Mouse (Mus musculus): ENCODE measurements at regions not wholly inside any gene's neighbourhood (a gene's known extent, or its start where the extent isn't known, plus 50 kb on each side); places are given as distances from the start of the nearest gene placed in this dataset.

DNA sequence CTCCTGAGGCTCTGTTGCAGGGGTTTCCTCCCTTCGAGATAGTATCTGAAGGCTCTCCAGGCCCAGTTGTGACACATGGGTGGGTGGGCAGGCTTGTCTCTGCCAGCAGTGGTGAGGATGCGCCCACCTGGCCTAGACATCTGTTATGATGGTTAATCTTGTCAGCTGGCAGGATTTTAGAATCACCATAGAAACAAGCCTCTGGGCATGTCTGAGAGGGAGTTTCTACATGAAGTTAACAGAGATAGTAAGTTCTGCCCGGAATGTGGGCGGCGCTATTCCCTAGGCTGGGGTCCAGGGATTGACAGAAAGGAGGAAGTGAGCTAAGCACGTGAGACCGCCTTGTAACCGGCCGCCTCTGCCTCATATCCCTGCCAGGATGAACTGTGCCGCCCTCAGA, 177.2 kb upstream of the Igsf21 start:
- Histone ChIP-seq H3K27me3 (no peaks in the 10 kb centered on the region), H3K9me3 (no peaks in the 10 kb centered on the region), H3K4me1 (0 out of 2 replicates have a peak, but pooled peaks cover 3% of the 10 kb centered on the region), H3K4me2 (no peak overlapping the region), H3K4me3 (no peak overlapping the region), H3K9ac (no peak overlapping the region), H3K27ac (no peak overlapping the region), H3K36me3 (no peaks in the 10 kb centered on the region)
- WGBS: 87% methylated on average over 10 of the region's 10 CpGs
- ATAC-seq (ENCODE audit: insufficient number of reproducible peaks, low FRiP score, low TSS enrichment, low read depth): no peak

DNA sequence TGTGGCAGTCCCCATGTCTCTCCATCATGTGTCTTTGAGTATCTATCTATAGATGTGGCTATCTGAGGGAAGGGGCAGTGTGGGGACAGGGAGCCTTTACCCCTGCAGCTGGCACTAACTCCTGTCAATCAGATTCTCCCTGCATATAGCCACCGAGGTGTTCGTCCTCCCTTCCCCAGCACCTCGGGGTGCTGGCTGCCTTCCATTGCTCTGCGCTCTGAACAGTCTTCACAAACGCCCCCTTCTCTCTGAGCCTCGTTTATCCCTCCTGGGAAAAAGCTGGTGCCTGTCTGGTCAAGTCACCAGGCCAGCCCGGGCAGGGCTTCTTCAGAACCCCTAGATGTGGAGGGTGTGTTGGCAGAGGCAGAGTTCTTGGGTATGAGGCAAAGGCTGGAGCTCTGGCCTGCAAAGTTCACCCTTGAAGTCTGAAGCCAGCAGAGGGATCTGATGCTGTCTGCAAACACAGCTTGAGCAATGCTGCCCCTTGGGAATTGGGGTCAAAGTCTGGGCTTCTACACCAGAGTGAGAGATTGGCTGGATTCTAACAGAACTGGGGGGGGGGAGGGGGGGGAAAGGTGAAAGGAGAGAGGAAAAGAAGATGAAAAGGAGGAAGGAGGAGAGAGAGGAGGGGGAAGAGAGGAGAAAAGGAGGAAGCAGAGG, 175.5 kb upstream of the Igsf21 start:
- Histone ChIP-seq H3K9ac (no peak overlapping the region), H3K27me3 (no peaks in the 10 kb centered on the region), H3K27ac (no peak overlapping the region), H3K4me3 (no peak overlapping the region), H3K36me3 (no peaks in the 10 kb centered on the region), H3K9me3 (no peaks in the 10 kb centered on the region), H3K4me1 (0 out of 2 replicates have a peak, but pooled peaks cover 3% of the 10 kb centered on the region), H3K4me2 (no peak overlapping the region)
- ATAC-seq (ENCODE audit: insufficient number of reproducible peaks, low FRiP score, low TSS enrichment, low read depth): no peak
- 63% methylated on average over 7 of the region's 7 CpGs for WGBS

DNA sequence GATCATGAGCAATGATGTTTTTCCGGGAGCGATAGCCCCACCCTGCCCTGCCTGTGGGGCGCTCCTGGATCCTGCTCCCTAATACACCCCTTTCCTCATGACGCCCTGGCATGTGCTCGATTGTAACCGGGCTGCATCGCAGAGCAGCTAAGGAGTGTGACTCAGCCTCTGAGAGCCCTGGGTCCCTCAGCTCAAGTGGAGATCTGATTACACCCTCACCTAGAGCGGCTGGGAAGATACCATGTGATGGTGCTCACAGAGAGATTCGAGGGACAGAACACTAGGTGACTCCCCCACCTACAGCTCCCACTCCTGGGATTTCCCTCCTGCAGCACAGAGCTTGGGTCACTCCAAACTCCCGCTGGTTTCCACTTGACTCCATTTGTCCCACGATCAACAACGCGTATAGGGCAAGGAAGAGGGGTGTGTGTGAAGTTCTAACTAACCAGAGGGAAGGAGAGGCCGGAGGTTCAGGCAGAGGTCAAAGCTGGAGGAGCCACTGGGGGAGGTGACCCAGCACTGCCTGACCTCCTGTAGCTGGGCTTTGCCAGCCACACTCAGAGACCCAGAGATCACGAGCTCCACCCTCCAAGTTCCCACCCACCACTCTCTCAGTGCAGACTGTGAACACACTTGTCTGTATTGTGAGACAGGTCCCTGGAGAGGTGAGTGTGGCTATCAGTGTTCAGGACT, 173.3 kb upstream of the Igsf21 start:
- Histone ChIP-seq H3K36me3 (no peaks in the 10 kb centered on the region), H3K4me3 (no peak overlapping the region), H3K9me3 (no peaks in the 10 kb centered on the region), H3K27ac (no peak overlapping the region), H3K9ac (no peak overlapping the region), H3K4me2 (no peak overlapping the region), H3K4me1 (0 out of 2 replicates have a peak, but pooled peaks cover 3% of the 10 kb centered on the region), H3K27me3 (no peaks in the 10 kb centered on the region)
- WGBS: 47% methylated on average over 15 of the region's 15 CpGs
- no peak for ATAC-seq (ENCODE audit: insufficient number of reproducible peaks, low FRiP score, low TSS enrichment, low read depth)

DNA sequence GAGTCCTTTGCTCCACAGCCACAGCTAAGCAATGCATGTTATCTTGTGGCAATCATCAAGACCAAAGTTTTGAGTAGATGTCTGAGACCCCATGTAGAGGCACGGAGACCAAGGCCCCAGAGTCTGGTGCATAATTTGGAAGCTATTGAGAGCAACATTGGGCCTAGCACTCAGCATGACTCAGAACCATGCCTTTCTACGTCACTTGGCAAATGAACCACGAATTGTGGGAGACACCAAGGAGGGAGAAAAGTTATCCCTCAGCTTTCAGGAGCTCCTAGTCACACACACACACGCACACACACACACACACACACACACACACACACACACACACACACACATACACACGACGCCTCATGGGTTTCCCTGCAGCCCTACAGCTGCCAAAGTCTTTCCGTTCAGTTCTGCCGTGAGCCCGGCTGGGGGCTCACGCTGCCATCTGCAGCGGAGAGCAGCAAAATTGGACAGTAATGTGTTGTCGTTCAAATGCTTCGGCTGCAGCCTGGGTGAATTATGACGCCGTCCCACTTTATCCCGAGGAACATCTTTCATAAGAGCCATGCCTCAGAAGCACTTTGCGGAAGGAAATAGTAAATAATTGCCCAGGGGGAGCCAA, 165.8 kb upstream of the Igsf21 start:
- 70% methylated on average over 17 of the region's 17 CpGs for WGBS
- H3K4me2 ChIP-seq: no peak overlapping the region
- no peak overlapping the region for H3K9ac ChIP-seq
- H3K27me3 ChIP-seq: no peaks in the 10 kb centered on the region
- no peak overlapping the region for H3K27ac ChIP-seq
- no peaks in the 10 kb centered on the region for H3K36me3 ChIP-seq
- H3K4me3 ChIP-seq: no peak overlapping the region
- ATAC-seq (ENCODE audit: insufficient number of reproducible peaks, low FRiP score, low TSS enrichment, low read depth): no peak
- H3K9me3 ChIP-seq: no peaks in the 10 kb centered on the region
- no peaks in the 10 kb centered on the region for H3K4me1 ChIP-seq

DNA sequence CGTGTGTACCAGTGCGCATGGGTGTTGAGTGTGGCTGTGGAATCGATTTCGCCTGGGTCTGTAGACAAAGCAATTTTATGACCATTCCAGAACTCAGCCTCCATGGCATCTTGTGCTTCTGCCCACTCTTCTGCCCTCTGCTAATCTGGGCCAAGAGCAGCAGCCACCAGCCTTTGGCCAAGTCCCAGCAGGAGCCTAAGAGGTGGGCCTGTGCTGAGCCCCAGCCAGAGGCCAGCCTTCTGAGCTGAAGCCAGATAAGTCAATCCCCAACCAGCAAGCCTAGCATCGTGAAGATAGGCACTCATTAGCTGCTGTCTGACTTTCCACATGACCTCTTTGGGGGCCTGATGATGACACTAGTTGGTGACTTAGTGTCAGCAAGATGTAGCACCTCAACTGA, 161.9 kb upstream of the Igsf21 start:
- Histone ChIP-seq H3K36me3 (no peaks in the 10 kb centered on the region), H3K27ac (no peak overlapping the region), H3K4me3 (no peak overlapping the region), H3K9ac (no peak overlapping the region), H3K4me1 (no peaks in the 10 kb centered on the region), H3K4me2 (no peak overlapping the region), H3K9me3 (no peaks in the 10 kb centered on the region), H3K27me3 (no peaks in the 10 kb centered on the region)
- ATAC-seq (ENCODE audit: insufficient number of reproducible peaks, low FRiP score, low TSS enrichment, low read depth): no peak
- WGBS: 91% methylated on average over 5 of the region's 5 CpGs

DNA sequence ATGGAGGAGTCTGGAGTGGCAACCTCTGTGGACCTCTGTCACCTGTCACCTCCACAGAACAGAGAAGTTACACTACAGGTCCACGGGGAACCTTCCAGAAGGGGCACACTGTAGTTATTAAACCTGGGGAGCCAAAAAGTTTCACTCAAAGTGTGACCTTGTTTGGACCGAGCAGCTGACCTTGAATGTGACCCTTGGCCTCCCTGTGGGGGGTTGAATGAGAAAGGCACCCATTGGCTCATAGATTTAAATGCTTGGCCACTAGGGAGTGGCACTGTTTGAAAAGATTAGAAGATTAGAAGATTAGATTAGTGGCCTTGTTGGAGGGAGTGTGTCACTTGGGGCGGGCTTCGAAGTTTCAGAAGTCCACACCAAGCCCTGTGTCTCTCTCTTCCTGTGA, 160.3 kb upstream of the Igsf21 start:
- H3K9me3 ChIP-seq: no peaks in the 10 kb centered on the region
- no peak overlapping the region for H3K27ac ChIP-seq
- no peaks in the 10 kb centered on the region for H3K36me3 ChIP-seq
- no peak overlapping the region for H3K4me2 ChIP-seq
- no peak overlapping the region for H3K9ac ChIP-seq
- no peak overlapping the region for H3K4me3 ChIP-seq
- H3K27me3 ChIP-seq: no peaks in the 10 kb centered on the region
- no peak for ATAC-seq (ENCODE audit: insufficient number of reproducible peaks, low FRiP score, low TSS enrichment, low read depth)
- WGBS: 64% methylated on average over 4 of the region's 4 CpGs
- H3K4me1 ChIP-seq: no peaks in the 10 kb centered on the region

DNA sequence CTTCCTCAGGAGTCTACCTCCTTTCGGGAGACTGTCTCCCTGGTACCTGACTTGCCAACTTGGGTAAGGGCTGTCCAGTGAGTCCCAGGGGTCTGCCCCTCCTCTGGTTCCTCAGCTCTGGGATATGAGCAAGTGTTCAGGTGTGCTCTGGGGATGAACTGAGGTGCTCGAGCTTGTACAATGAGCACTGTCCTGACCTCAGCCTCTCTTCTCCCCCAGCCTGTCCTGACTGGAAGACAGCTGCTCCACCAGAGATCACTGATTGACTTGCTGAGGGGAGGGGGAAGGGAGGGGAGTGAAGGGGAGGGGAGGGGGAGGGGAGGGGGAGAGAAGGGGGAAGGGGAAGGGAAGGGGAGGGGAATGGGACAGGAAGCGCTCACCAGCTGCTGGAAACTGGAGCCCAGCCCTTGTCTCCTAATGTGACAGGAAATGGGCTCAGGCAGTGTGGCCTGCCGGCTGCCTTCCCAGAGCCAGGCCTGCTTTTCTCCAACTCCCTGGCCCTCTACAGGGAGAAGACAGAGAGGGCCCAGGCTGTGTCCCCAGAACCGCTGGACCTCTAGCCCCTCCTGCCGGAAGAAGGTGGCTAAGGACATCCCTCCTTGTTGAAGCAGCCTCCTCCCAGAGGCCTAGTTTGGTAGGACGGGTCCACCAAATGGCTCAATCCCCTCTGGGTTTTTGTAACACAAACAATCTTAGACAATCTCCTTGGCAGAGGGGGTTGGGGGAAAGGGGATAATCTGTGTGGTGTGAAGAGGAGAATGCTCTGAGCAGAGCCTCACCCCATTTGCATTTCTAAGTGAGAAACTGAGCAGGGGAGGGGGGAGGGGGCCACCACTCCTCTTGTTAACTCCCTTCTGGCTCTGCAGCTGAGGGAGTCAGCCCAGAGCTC, 159.7 kb upstream of the Igsf21 start:
- 0 out of 2 replicates have a peak, but pooled peaks have one; percentile 30 for ATAC-seq (ENCODE audit: insufficient number of reproducible peaks, low FRiP score, low TSS enrichment, low read depth)
- Histone ChIP-seq H3K27ac (no peak overlapping the region), H3K9me3 (no peaks in the 10 kb centered on the region), H3K36me3 (no peaks in the 10 kb centered on the region), H3K27me3 (no peaks in the 10 kb centered on the region), H3K4me1 (no peaks in the 10 kb centered on the region), H3K4me3 (no peak overlapping the region), H3K4me2 (no peak overlapping the region), H3K9ac (no peak overlapping the region)
- 25% methylated on average over 7 of the region's 7 CpGs for WGBS

DNA sequence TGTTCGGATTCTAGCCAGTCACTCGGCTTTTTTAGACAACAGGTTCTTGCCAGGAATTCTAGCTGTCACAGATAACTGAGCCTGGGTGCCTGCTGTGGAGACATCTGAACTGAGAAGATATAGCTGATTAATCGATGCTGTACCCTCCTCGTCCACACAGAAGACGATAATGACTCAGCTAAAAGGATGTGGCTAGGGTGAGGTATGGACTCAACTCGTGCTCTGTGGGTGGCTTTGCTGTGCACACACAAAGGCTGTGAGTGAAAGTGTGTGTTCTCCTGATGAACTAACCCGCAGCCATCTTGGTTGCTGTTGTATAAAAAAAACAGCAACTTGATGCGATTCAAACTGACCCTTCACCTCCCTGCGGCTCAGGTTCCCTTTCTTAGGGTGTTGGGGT, 158.8 kb upstream of the Igsf21 start:
- Histone ChIP-seq H3K4me3 (no peak overlapping the region), H3K27me3 (no peaks in the 10 kb centered on the region), H3K9ac (no peak overlapping the region), H3K4me1 (no peaks in the 10 kb centered on the region), H3K9me3 (no peaks in the 10 kb centered on the region), H3K27ac (no peak overlapping the region), H3K36me3 (no peaks in the 10 kb centered on the region), H3K4me2 (no peak overlapping the region)
- ATAC-seq (ENCODE audit: insufficient number of reproducible peaks, low FRiP score, low TSS enrichment, low read depth): no peak
- 74% methylated on average over 9 of the region's 9 CpGs for WGBS

DNA sequence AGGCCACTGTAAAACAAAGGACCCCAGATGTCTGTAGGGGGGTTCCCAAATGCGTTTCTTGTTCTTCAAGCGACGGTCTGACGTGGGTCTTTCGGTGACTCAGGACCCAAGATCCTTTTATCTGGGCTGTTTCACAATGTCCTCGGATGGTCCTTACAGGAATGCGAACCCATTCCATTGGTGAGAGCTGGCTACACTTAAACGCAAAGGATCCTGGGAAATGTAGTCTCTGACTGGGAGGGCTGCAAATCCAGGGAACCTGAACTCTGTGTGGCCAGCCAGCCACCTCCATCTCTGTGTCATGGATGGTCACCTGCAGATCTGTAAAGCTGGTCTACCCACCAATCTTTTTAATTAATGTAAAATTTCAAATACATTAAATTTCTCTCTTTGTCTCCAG, 156.5 kb upstream of the Igsf21 start:
- no peaks in the 10 kb centered on the region for H3K27me3 ChIP-seq
- H3K9me3 ChIP-seq: no peaks in the 10 kb centered on the region
- no peaks in the 10 kb centered on the region for H3K4me1 ChIP-seq
- no peak for ATAC-seq (ENCODE audit: insufficient number of reproducible peaks, low FRiP score, low TSS enrichment, low read depth)
- H3K27ac ChIP-seq: no peak overlapping the region
- H3K4me2 ChIP-seq: no peak overlapping the region
- no peak overlapping the region for H3K9ac ChIP-seq
- H3K4me3 ChIP-seq: no peak overlapping the region
- H3K36me3 ChIP-seq: no peaks in the 10 kb centered on the region
- 40% methylated on average over 8 of the region's 8 CpGs for WGBS

DNA sequence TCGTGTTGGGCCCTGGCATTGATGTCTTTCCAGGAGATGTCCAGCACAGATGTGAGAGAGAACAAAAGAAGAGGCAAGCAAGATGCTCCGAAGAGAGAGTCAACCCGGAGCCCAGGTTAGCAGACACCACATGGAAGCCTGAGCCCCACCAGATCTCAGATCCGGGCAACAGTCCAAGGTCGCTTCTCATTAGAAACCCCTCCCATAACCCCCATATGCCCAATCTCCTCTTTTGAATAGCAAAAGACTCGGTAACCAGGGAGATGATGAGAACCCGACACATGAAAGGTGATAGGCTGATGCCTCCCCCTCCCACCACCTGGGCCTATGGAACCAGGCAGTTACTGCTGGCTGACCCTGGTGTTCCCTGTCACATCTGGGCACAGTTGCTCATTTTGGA, 155.7 kb upstream of the Igsf21 start:
- Histone ChIP-seq H3K36me3 (no peaks in the 10 kb centered on the region), H3K9ac (no peak overlapping the region), H3K4me1 (no peaks in the 10 kb centered on the region), H3K27ac (no peak overlapping the region), H3K4me2 (no peak overlapping the region), H3K27me3 (no peaks in the 10 kb centered on the region), H3K9me3 (no peaks in the 10 kb centered on the region), H3K4me3 (no peak overlapping the region)
- WGBS: 67% methylated on average over 7 of the region's 7 CpGs
- ATAC-seq (ENCODE audit: insufficient number of reproducible peaks, low FRiP score, low TSS enrichment, low read depth): no peak

DNA sequence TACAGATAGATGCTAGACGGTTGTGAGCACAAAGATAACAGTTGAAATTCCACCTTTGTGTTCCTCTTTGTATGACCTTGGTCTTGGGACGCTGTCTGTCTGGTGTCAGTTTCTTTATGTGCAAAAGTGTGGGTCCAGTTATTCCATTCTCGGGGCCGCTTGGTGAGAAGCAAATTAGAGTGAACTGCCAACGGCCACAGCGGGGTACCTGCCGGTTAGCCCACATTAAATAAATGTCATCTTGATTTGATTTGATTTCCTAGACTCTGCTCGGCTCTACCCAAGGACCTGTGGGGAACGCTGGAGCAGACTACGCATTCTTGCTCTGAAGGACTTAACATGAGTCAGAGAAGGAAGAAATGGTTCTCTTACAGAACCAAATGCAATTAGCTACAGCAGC, 155.0 kb upstream of the Igsf21 start:
- 71% methylated on average over 10 of the region's 10 CpGs for WGBS
- Histone ChIP-seq H3K27me3 (no peaks in the 10 kb centered on the region), H3K27ac (no peak overlapping the region), H3K4me1 (no peaks in the 10 kb centered on the region), H3K4me3 (no peak overlapping the region), H3K9me3 (no peaks in the 10 kb centered on the region), H3K9ac (no peak overlapping the region), H3K4me2 (no peak overlapping the region), H3K36me3 (no peaks in the 10 kb centered on the region)
- ATAC-seq (ENCODE audit: insufficient number of reproducible peaks, low FRiP score, low TSS enrichment, low read depth): no peak

DNA sequence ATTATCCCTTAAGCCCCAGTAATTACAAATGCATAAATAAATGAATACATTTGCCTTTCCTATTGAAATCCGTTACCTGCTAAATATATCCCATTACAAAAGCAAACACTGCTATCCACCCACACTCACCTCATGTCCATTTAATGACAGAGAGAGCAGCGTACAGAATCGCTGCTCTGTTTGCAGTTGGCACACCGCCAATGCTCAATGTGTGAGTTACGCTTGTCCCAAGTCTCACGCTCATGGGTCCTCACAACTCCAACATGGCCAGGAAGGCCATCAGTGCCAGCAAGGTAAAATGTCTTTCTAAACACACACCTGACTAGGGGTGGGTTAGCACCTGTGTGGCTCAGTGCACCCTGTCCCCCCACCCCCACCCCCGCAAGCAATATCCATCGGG, 150.0 kb upstream of the Igsf21 start:
- Histone ChIP-seq H3K9me3 (no peaks in the 10 kb centered on the region), H3K27ac (no peak overlapping the region), H3K27me3 (no peaks in the 10 kb centered on the region), H3K4me2 (no peak overlapping the region), H3K36me3 (no peaks in the 10 kb centered on the region), H3K4me3 (no peak overlapping the region), H3K4me1 (no peaks in the 10 kb centered on the region), H3K9ac (no peak overlapping the region)
- ATAC-seq (ENCODE audit: insufficient number of reproducible peaks, low FRiP score, low TSS enrichment, low read depth): no peak
- 65% methylated on average over 8 of the region's 8 CpGs for WGBS

Measured in limb, embryonic 15.5 days (tissue).